Mouse (Mus musculus) kidney, postnatal 10 days (tissue): ENCODE results near the gene Spef2.

Experiments used
- DNase-seq: peaks from one replicate; pipeline ENCODE4 v3.0.0; 2021; ENCODE audit warnings: mixed read lengths

The Spef2 gene

GRCm38 (mm10) chr15:9535200-9535599 lies 213.5 kb downstream of the Spef2 start:
- no peak for DNase-seq

DNA sequence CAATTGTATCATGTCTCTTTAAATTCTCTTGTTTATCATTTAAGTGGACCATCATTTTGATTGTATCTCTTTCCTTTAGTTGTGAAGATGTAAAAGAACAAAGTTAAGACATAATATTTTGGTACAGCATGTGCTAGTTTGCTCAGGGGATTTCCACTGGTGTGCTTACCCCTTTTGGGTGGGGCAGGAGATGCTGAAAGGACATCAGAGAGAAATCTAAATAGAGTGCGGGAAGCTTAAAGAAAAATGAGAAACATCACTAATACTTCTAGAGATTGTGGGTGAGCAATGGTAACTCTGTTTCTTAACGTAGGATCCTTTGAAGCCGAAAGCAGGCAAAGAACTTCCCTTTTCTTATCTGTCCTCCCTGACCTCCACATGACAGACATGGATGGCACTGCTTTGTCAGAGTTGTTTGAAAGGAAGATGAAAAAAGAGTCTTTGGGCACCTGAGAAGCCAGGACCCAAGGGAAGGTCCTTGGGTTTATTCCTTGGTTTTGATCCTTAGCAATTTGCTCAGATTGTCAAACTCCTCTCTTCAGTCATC lies 215.2 kb downstream of the Spef2 start:
- no peak for DNase-seq

DNA sequence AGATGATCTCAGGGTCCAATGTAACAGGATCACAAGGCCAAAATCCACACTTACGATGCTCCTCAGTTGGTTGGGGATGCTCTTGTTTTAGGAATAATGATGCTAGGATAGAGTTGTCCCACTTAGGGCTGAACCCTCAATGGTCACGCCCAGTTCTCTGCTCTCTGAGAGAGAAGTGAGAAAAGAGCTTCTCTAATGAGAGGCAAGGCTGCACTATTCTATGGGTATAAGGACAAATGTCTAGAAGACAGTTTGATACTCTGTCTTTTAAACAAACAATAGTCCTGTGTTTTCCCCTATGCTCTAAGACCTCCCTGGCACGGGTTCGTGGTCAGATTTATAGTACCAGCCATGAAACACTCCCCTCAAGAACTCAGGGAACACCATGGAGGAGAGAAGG lies 218.6 kb downstream of the Spef2 start, which contains the start of gene Il7r:
Il7r (minus strand) TSS at position 101 of the 400 bp plus-strand sequence.
- no peak for DNase-seq

DNA sequence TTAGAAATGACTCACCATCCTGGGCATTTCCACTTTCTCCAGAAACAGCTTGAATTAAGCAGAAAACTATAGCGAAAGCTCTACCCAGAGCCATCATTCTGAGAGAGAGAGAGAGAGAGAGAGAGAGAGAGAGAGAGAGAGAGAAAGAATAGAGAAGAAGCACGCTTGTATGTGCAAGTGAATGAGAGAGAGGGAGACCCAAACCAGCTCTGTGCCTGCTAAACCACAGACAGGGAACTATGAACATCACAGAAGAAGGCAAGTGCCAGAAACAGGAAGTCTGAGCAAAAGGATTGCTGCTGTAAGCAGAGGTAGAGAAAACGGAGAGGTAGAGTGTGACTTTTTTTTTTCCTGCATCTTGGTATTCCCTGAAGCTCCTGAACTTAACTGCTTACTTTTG lies 219.0 kb downstream of the Spef2 start:
- DNase-seq = no peak
